Mouse (Mus musculus) G1E (cell line): Measurements from ENCODE around the gene Galns.

ENCODE experiments used
- CTCF ChIP-seq: IDR thresholded peaks from 2 replicates; pipeline ENCODE4 v1.5.1; 2012; ENCODE audit warnings: low read depth, low read length, inconsistent platforms, mixed read lengths
- TAL1 ChIP-seq: conservative IDR thresholded peaks from 2 replicates; pipeline ENCODE4 v1.6.1; 2012; ENCODE audit warnings: low read depth, low read length, inconsistent platforms, mixed read lengths

DNA sequence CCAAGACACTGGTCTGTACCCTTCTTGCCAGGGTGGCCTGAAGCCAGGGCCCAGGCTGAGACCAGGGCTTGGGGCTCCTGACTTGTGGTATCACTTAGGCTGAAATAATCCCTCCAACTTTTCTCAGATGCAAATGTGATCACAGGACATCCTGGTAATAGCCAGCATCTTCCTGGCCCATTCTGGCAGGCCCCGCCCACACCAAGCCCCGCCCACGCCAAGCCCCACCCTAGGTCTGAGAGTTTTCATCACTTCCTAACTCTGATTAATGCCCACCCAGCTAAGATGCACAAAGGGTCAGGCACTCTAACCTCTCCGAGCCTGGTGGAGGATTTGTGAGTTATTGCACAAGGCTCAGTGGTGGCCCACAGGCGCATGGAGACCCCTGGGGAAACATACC lies 9.2 kb upstream of the Galns start:
- no peak for TF ChIP-seq CTCF
- no peak for TF ChIP-seq TAL1
